Mouse (Mus musculus) retina, postnatal 1 day (tissue): Measurements from ENCODE around the gene Pdzrn3.

Experiments
- DNase-seq: peaks from one replicate; pipeline ENCODE4 v3.0.0-alpha.2; 2012

Pdzrn3 gene

GRCm38 (mm10) chr6:101327196-101327595 lies 50.5 kb downstream of the Pdzrn3 start:
- no peak for DNase-seq

- DNase-seq: no peak
Observed at GRCm38 (mm10) chr6:101325842-101326639, 51.7 kb downstream of the Pdzrn3 start.

DNA sequence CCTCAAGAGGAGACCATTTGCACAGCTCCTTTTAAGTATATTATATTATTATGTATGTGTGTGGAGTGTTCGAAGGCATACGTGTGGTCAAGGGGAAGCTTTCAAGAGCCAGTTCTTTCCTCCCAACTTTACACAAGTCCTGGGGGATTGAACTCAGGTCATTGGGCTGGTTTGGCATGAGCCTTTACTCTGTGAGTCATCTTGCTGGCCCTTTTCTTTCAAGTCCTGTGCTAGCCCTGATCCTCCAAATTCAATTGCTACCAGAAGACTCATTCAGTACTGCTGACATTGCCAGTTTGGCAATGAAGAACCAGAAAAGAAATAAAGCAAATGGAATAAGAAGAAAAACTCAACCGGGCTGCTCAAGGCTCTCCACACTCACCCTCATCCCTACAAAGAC lies 55.1 kb downstream of the Pdzrn3 start:
- DNase-seq: no peak

DNA sequence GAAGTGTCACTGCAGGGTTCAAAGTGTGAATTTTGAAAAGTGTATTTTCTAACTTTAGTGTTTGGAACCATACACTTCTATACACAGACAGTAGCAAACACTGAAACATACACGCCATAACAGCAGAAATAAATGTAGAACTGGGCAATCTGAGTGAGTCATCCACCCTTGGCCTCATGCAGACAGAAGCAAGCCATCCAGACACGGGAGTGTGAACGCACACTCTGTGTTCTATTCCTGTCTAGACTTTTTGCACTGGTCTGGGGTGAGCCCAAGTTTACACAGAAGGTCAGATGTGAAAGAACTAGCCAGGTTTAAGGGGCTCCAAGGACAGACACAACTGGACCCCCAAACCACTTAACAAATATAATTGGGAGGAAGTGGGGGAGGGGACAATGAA lies 57.3 kb downstream of the Pdzrn3 start:
- no peak for DNase-seq

DNA sequence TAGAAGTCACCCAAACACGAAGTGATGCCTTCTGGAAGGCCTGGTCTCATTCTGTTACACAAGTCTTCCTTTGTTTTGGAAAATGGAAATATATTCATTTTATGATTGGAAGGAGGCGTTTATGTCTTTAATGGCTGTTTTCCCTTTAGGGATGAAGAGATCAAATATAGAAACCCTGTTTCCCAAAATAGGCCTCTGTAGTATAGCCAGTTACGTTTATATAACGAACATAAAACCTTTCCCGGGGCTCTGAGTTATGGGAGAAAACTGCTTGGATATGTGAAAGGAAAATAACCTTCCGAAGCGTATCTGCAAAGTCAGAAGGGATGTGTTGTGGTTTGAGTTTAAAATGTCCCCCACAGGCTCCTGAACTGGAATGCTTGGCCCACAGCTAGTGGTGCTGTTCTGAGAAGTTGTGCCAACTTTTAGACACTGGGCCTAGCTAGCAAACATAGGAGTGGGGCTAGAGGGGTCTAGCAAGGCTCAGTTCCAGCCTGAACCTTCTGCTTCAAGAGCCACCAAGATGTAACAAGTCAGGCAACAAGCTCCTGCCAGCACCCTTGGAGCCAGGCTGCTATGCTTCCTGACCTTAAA lies 58.2 kb downstream of the Pdzrn3 start:
- no peak for DNase-seq

DNA sequence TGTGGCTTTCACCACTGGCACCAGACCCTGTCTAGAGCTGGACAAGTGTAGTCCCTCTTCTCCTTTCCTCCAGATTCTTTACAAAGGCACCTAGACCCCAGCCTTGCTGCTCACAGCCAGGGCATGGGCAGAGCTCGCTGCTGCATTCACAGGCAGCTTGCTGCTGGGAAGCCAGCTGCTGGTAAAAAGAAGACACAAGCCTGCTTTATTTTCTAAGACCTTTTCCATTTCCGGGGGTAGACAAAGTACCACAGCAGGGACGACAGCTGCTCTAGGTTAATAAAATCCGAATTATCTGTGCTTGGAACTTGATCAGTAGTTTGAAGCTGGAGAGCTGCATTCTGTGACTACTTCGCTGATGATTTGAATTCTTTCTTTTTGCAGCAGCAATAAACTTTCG lies 59.2 kb downstream of the Pdzrn3 start:
- DNase-seq: no peak

GRCm38 (mm10) chr6:101311446-101311845 lies 66.3 kb downstream of the Pdzrn3 start:
- DNase-seq: no peak

DNA sequence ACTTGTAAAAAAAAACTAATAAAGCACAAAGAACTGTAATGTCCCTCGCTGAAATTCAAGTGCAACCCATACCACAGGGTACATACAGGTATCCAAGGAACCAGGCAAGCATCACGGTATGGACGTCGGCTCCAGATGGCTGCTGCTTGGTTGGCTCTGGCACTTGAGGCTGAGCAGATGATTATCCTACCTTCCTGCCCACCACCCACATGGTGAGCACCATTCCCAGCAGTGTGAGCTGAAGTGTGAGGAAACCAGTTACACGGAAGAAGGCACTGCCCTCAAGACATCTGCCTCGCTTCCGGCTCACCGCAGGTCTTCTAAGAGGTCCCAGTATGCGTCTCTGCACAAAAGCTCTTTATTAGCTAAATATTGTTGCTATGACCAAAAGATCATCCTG lies 67.2 kb downstream of the Pdzrn3 start:
- DNase-seq: peak; percentile 36

GRCm38 (mm10) chr6:101307964-101308531 lies 69.6 kb downstream of the Pdzrn3 start:
- peak; percentile 97 for DNase-seq

GRCm38 (mm10) chr6:101306834-101307233 lies 70.9 kb downstream of the Pdzrn3 start:
- DNase-seq: no peak

GRCm38 (mm10) chr6:101305543-101305942 lies 72.2 kb downstream of the Pdzrn3 start:
- DNase-seq: no peak

DNA sequence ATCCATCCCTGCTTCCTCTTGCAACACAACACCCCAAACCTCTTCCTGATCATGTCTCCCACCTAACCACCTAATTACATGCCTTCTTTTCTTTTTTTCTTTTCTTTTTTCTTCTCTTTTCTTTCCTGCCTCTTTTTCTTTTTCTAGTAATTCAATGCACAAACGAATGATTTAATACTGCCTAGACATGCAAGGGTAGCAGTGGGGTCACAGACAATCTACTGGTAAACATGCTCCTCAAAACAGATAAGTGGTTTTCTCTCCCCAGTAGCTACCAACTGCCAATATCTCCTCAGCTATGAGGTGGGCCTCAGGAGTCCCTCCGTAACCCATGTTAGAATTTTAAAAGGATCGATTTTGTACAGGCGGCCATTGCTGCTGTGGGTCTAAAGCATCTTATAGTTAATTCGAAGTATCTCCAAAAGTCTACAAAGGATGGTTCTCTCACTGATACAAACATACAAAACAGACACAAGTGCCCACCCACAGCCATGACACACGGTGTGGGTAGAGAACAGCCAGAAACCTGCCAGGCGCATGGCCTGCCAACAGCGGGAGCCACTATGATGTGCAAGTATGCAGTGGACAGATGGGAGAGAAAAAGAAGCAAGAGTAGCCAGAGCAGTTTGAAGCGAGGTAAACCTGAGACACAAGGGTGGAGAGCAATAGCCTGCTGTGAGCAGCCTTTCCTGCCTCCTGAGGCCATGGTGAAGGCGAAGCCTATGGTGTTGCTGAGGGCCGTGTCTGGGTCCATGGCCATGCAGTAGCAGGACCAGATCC lies 73.5 kb downstream of the Pdzrn3 start:
- no peak for DNase-seq

DNA sequence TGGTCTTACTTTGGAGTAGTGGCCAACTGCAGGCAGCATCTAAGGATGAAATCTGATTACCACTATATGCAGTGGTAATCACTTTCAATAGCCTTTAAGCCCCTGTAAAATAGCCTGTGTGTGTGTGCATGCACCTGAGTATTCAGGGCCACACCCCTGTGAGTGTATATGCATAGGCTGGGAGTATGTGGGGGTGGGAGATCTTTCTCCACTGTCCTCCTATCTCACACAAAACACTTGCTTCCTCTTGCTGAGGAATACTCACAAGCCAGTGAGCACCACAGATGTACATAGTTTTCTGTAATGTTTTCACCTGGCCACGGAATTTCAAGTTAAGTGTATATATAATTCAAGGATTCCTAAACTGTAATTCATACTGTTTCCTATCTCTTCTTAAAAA lies 74.2 kb downstream of the Pdzrn3 start:
- DNase-seq: no peak

- no peak for DNase-seq
Observed at GRCm38 (mm10) chr6:101301154-101301553, 76.5 kb downstream of the Pdzrn3 start.

- no peak for DNase-seq
Observed at GRCm38 (mm10) chr6:101299434-101299833, 78.3 kb downstream of the Pdzrn3 start.

DNA sequence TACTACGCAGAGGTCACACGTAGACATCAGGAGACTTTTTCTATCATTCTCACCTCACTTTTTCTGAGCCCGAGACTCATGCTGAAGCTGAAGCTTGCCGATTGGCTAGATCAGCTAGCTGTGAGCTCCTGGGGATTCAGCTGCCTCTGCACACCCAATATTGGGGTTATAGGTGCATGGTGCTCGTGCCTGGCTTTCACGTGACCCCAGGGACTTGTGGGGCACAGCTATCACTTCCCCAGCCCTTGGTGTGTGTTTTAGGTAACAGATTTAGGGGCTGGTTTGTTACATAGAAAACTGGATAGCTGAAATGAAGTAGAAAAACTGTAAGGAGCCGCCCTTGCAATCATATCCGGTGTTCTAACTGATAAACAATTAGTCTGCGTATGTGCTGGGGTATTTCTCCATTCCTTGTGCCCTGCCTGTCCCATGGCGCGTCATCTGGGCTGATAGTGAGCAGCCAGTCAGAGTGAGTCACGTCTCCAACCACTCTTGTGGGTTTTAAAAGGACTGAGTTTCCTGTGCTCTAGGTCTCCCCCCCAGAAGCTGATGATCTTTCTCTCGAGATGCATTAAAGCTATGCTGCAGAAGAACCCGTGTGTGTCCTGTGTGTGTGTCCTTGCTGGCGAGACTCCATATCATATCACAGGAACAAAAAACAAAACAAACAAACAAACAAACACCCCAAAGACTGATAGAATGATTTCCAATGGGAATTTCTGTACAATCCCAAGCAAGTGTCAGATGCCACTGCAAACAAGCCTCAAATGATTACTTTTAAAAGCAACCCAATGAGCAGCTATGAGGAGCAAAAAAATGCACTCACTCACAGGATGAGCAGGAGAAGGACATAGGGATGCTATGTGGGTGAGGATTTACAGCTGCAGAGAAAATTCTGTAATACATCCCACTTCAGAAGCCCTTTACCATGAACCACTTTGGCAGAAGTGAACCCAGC lies 79.9 kb downstream of the Pdzrn3 start:
- DNase-seq: no peak

GRCm38 (mm10) chr6:101296997-101297396 lies 80.7 kb downstream of the Pdzrn3 start:
- no peak for DNase-seq

DNA sequence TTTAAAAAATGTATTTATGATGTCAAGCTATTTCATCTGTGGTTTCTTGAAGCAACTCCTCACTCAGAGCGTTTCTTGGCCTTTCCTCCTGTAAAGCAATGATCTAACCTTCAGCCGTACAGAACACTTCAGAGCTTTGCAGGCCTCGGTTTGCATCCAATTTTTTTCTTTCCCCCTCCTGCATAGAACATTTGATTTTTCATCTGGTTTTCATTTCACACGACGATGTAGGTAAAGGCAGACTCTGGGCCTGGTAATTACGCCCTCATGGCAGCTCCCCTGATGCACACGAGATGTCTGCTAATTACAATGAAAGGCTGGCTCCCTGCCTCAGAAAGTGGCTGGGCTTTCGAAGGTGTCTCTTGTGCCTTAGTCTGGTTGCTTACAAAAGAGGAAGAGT lies 81.4 kb downstream of the Pdzrn3 start:
- no peak for DNase-seq

DNA sequence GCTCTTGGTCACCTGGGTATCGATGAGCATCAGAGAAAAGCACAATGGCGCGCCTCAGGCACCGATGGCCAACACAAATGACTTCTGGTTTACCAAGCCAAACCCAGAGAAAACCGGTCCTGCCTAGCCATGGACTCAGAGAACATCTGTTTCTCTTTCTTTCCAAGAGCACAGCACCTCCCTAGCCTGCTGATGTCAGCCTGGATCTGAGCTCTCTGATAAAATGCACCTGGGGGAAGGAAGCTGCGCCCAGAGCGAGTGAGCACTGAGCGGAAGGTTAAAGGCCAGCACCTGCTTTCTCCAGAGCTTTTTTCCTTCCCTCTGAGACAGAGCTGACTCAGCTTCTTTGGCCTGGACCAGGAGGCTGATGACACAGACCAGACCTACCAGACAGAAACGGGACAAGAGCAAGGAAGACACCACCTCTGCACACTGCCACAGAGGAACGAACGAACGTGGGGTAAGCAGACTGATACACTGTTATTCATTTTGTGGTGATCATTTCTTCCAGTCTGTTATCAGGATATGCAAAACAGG lies 84.6 kb downstream of the Pdzrn3 start:
- DNase-seq: no peak

- no peak for DNase-seq
Observed at GRCm38 (mm10) chr6:101291944-101292343, 85.8 kb downstream of the Pdzrn3 start.

- DNase-seq: no peak
Observed at GRCm38 (mm10) chr6:101290160-101290559, 87.5 kb downstream of the Pdzrn3 start.

GRCm38 (mm10) chr6:101289428-101289827 lies 88.3 kb downstream of the Pdzrn3 start:
- DNase-seq: no peak
